In genomic region chr2:26472312-26473090, GRCm38 (mm10) we compare ENCODE assay signal across 13 mouse cellular contexts. TPM values are rescaled to one million over a fixed set of nuclear protein-coding genes. Genes with fewer than 3 reads are reported as not detected.
DNase-seq lines count a peak whose midpoint lies in the region; ATAC-seq and TF ChIP-seq lines count a peak whose summit lies in the region.
"Had no signal": no experiment of that assay in that cellular context is flagged by ENCODE, and none has a peak within 500 bp of the region (broad histone marks: within the 10 kb centered on the region; RNA-seq: fewer than 3 reads in every experiment).

No protein-coding gene starts in this region.

- peaks cover 17% of the 10 kb centered on the region for H3K36me3 ChIP-seq in liver, adult 2 months (ENCODE audit: control insufficient read depth, insufficient read depth, low read length)
- H3K36me3 ChIP-seq in kidney, embryonic 15.5 days: peaks cover 100% of the 10 kb centered on the region

- H3K4me1 ChIP-seq in liver, adult 2 months (ENCODE audit: control insufficient read depth, insufficient read depth, low read length): peaks cover 2% of the 10 kb centered on the region; the same call in 1 of the 2 replicates
- peaks cover 12% of the 10 kb centered on the region for H3K4me1 ChIP-seq in bone marrow, adult 2 months (ENCODE audit: control insufficient read depth, insufficient read depth, low read length)
- H3K4me1 ChIP-seq in cerebellum, adult 2 months (ENCODE audit: control insufficient read depth, insufficient read depth, low read length): peaks cover 27% of the 10 kb centered on the region
- peaks cover 21% of the 10 kb centered on the region for H3K4me1 ChIP-seq in kidney, embryonic 15.5 days
- H3K4me1 ChIP-seq: limb, embryonic 15.5 days had no signal

- no peak overlapping the region for H3K9ac ChIP-seq in liver, adult 2 months (ENCODE audit: low read depth, low read length)
- H3K9ac ChIP-seq in kidney, embryonic 15.5 days: no peak overlapping the region
- H3K9ac ChIP-seq: limb, embryonic 15.5 days had no signal

- peak; percentile 35 for ATAC-seq in megakaryocyte, adult 5-6 weeks (ENCODE audit: poor library complexity, severe bottlenecking)
- ATAC-seq in kidney, embryonic 15.5 days (replicated peaks; ENCODE audit: low FRiP score): no peak
- ATAC-seq: intestine, embryonic 16.5 days had no signal

- WGBS in liver, adult 2 months: 84% methylated on average over 11 of the region's 11 CpGs
- 47% methylated on average over 11 of the region's 11 CpGs for WGBS in bone marrow, adult 2 months
- 34% methylated on average over 11 of the region's 11 CpGs for WGBS in cerebellum, adult 2 months
- WGBS in kidney, embryonic 15.5 days: 91% methylated on average over 11 of the region's 11 CpGs

- peak; percentile 37 for DNase-seq in liver, adult 2 months (ENCODE audit: extremely low read depth, low read depth, low spot score)
- DNase-seq in liver: no peak
- peak; percentile 42 to 49 for DNase-seq in cerebellum, adult 2 months
- no peak for DNase-seq in ovary, postnatal 10 days (ENCODE audit: low spot score)
- no peak for DNase-seq in c-Kit-positive CD71-positive TER-119-positive erythroid progenitor cells, embryonic 14.5 days (ENCODE audit: low spot score)
- DNase-seq: adrenal gland, postnatal 25 days; kidney, postnatal 36 days; lung, postnatal 10 days had no signal

- no peak overlapping the region for H3K27ac ChIP-seq in liver, adult 2 months (replicated peaks; ENCODE audit: insufficient read depth, low read depth, low read length)
- H3K27ac ChIP-seq in bone marrow, adult 2 months (ENCODE audit: control insufficient read depth, insufficient read depth, low read depth, low read length, poor library complexity): peak overlapping the region; percentile 53
- H3K27ac ChIP-seq in cerebellum, adult 2 months (ENCODE audit: insufficient read depth, low read length): no peak overlapping the region
- H3K27ac ChIP-seq in kidney, embryonic 15.5 days: no peak overlapping the region
- H3K27ac ChIP-seq: limb, embryonic 15.5 days had no signal

- H3K4me3 ChIP-seq in liver, adult 2 months (ENCODE audit: insufficient read depth, low read depth, low read length): no peak overlapping the region
- no peak overlapping the region for H3K4me3 ChIP-seq in bone marrow, adult 2 months (replicated peaks; ENCODE audit: control insufficient read depth, low read depth, low read length)
- H3K4me3 ChIP-seq in cerebellum, adult 2 months (replicated peaks; ENCODE audit: insufficient read depth, low read depth, low read length): no peak overlapping the region
- H3K4me3 ChIP-seq in kidney, embryonic 15.5 days (replicated peaks): no peak overlapping the region
- H3K4me3 ChIP-seq: limb, embryonic 15.5 days had no signal

- no peak for TF ChIP-seq CTCF in liver, adult 2 months (IDR thresholded peaks at IDR 0.05; ENCODE audit: low read depth, low read length)
- TF ChIP-seq CTCF in bone marrow, adult 2 months (IDR thresholded peaks at IDR 0.05; ENCODE audit: control insufficient read depth, insufficient read depth, low read length): no peak
- no peak for TF ChIP-seq CTCF in cerebellum, adult 2 months (IDR thresholded peaks at IDR 0.05; ENCODE audit: borderline replicate concordance, insufficient read depth, low read depth, low read length)

- H3K27me3 ChIP-seq in liver, adult 2 months (ENCODE audit: control insufficient read depth, insufficient read depth, low read length): no peaks in the 10 kb centered on the region
- no peaks in the 10 kb centered on the region for H3K27me3 ChIP-seq in cerebellum, adult 2 months (ENCODE audit: control insufficient read depth, insufficient read depth, low read length)
- no peaks in the 10 kb centered on the region for H3K27me3 ChIP-seq in kidney, embryonic 15.5 days
- H3K27me3 ChIP-seq: limb, embryonic 15.5 days had no signal

- no peak overlapping the region for H3K4me2 ChIP-seq in kidney, embryonic 15.5 days
- H3K4me2 ChIP-seq: limb, embryonic 15.5 days had no signal

- no peaks in the 10 kb centered on the region for H3K79me2 ChIP-seq in liver, adult 2 months (ENCODE audit: control insufficient read depth, insufficient read depth, low read length)

- no peak for TF ChIP-seq POLR2A in liver, adult 2 months (IDR thresholded peaks at IDR 0.05; ENCODE audit: extremely low read depth, insufficient read depth, low read length)
- TF ChIP-seq POLR2A in bone marrow, adult 2 months (IDR thresholded peaks at IDR 0.05; ENCODE audit: borderline replicate concordance, control insufficient read depth, low read depth, low read length): no peak
- no peak for TF ChIP-seq POLR2A in cerebellum, adult 2 months (IDR thresholded peaks at IDR 0.05; ENCODE audit: borderline replicate concordance, insufficient read depth, low read length)

- H3K9me3 ChIP-seq in kidney, embryonic 15.5 days (replicated peaks): no peaks in the 10 kb centered on the region
- H3K9me3 ChIP-seq: limb, embryonic 15.5 days had no signal

RNA-seq across cellular contexts. Expression of gene Sec16a, which starts 27.5 kb away (rescaled TPM):
- total RNA-seq in liver, adult 2 months (2014; rRNA removed): 44.5 and 53.2 TPM in 2 replicates
- 70.5 and 78.2 TPM in 2 replicates for polyA plus RNA-seq in liver, adult 2 months (2012; rRNA removed)
- polyA plus RNA-seq in bone marrow, adult 2 months (2011; ENCODE audit: insufficient read depth, insufficient read length, low replicate concordance, missing spikeins): 5.8 and 30.1 TPM in 2 replicates
- polyA plus RNA-seq in cerebellum, adult 2 months (2012; rRNA removed): 43.2 and 44.6 TPM in 2 replicates
- total RNA-seq in megakaryocyte, adult 5-6 weeks (2015): 41.6 and 43.9 TPM in 2 replicates
- 31.1 and 34.6 TPM in 2 replicates for total RNA-seq in megakaryocyte, adult 5-6 weeks (2017)
- 25.3 and 26.0 TPM in 2 replicates for polyA plus RNA-seq in kidney, embryonic 15.5 days (2015; fragmentation: Nextera tagmentation; extraction: Ambion mirVana)

RNA-seq across cellular contexts. Expression of gene Notch1, which starts 44.0 kb away (rescaled TPM):
- total RNA-seq in liver, adult 2 months (2014; rRNA removed): 6.2 and 13.8 TPM in 2 replicates
- polyA plus RNA-seq in liver, adult 2 months (2012; rRNA removed): 9.1 and 9.7 TPM in 2 replicates
- polyA plus RNA-seq in bone marrow, adult 2 months (2011; ENCODE audit: insufficient read depth, insufficient read length, low replicate concordance, missing spikeins): 21.8 and 36.9 TPM in 2 replicates
- 10.5 and 11.6 TPM in 2 replicates for polyA plus RNA-seq in cerebellum, adult 2 months (2012; rRNA removed)
- total RNA-seq in megakaryocyte, adult 5-6 weeks (2015): 37.6 and 43.0 TPM in 2 replicates
- total RNA-seq in megakaryocyte, adult 5-6 weeks (2017): 22.3 and 48.3 TPM in 2 replicates
- 22.0 and 24.6 TPM in 2 replicates for polyA plus RNA-seq in kidney, embryonic 15.5 days (2015; fragmentation: Nextera tagmentation; extraction: Ambion mirVana)

Comparison
In these comparisons a context has a peak if more than half of its experiments do, and no peak if none do; other contexts are left out.
1. DNase-seq: peak in liver, adult 2 months (single experiment) and cerebellum, adult 2 months (2 of 2); none in liver (single experiment), ovary, postnatal 10 days (single experiment) and c-Kit-positive CD71-positive TER-119-positive erythroid progenitor cells, embryonic 14.5 days (single experiment).